Mouse (Mus musculus) Patski (cell line): ENCODE data around the gene Gnptab. TPM values are rescaled to one million over a fixed set of nuclear protein-coding genes. Genes with fewer than 3 reads are reported as not detected.

Experiments used
- ATAC-seq: fragments of 100-300 bp; one replicate; pipeline ENCODE4 v1.8.0; 2021
- CTCF ChIA-PET: fragments of 350-600 bp; sonication (Branson Sonifier 250); formaldehyde crosslinking; loops from one replicate; lab custom pipeline; 2022; ENCODE audit warnings: inconsistent platforms; lab: Charles Lee
- POLR2A ChIA-PET: fragments of 350-600 bp; sonication (Branson Sonifier 250); formaldehyde crosslinking; loops from one replicate; lab custom pipeline; 2022; ENCODE audit warnings: antibody characterized with exemption, inconsistent platforms; lab: Charles Lee
- DNase-seq: peaks from one replicate; pipeline ENCODE4 v3.0.0-alpha.2; 2011; ENCODE audit warnings: low read depth, low spot score
- H3K27me3 ChIP-seq: fragments of 371-371 bp; one replicate; pipeline ENCODE4 v1.5.1; 2021
- CTCF ChIP-seq: fragments of 100-300 bp; IDR thresholded peaks from one replicate; pipeline ENCODE4 v1.5.1; 2021
- in situ Hi-C: fragments of 300-500 bp; cut with MboI; formaldehyde crosslinking; loops from 3 replicates; pipeline ENCODE4 v1.11.1; 2018; ENCODE audit warnings: low pct_unique_long_range_greater_than_20kb, mixed read lengths
- polyA plus RNA-seq: library from polyadenylated mRNA; unstranded; gene quantifications from one replicate; pipeline ENCODE4 v1.2.3, GENCODE M21; 2021

Gene Gnptab
- polyA plus RNA-seq, 1 experiment from 2014 or later: 26.3 TPM

DNA sequence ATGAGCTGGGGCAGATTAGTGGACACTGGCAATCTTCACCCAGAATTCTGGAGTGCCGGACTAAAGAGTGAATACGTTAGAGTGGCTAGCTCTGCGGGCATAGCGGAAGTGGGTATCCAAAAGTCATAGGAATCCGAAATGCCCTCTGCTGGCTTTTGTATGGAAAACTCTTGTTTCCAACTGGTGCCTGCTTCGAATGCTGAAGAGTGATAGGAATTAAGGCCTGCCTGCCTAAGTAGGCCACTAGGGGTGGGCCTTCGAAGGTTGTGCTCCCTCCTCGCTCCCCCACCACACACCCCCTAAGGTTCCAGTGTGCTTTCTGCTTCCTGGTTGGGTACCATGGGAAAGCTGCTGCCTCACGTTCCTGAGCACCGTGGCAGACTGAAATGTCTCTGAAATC lies 3.9 kb upstream of the Gnptab start:
- ChIA-PET CTCF (interaction anchor here (0.9 kb wide), 1 partner anchor 52 kb away, joined by 3 read pairs; no protein-coding TSS in a partner anchor), POLR2A (no interaction called here)
- no peak for DNase-seq
- no peaks in the 10 kb centered on the region for H3K27me3 ChIP-seq
- in situ Hi-C loops: loop anchor here (5.0 to 25.0 kb wide), 3 partner anchors 300 to 612 kb away; no protein-coding TSS in a partner anchor
- no peak for TF ChIP-seq CTCF
- ATAC-seq: no peak

DNA sequence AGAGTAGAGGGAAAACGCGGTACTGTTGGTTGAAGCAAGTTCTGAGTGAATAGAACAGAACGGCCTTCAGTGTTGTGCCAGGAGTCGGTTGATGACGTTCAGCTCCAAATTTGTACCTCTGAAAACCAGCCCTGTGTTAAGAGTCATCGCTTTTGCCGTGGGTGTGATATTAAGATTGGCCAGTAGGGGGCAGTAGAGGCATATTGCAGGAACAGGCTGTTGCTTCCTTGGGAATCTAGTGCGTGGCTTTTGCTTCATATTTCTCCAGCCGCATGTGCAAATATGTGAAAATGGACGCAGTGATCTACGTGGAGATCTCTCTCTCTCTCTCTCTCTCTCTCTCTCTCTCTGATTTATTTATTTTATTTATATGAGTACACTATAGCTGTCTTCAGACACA lies 2.2 kb upstream of the Gnptab start:
- TF ChIP-seq CTCF: peak; percentile 81
- ATAC-seq (peak; percentile 14), DNase-seq (no peak)
- CTCF ChIA-PET: interaction anchor here (0.7 to 2.1 kb wide), 10 partner anchors 11 to 369 kb away, joined by 3 to 12 read pairs (median 4); no protein-coding TSS in a partner anchor
- no peaks in the 10 kb centered on the region for H3K27me3 ChIP-seq
- POLR2A ChIA-PET: no interaction called here
- in situ Hi-C loops: loop anchor here (5.0 to 10.0 kb wide), 2 partner anchors 298 to 351 kb away; no protein-coding TSS in a partner anchor

DNA sequence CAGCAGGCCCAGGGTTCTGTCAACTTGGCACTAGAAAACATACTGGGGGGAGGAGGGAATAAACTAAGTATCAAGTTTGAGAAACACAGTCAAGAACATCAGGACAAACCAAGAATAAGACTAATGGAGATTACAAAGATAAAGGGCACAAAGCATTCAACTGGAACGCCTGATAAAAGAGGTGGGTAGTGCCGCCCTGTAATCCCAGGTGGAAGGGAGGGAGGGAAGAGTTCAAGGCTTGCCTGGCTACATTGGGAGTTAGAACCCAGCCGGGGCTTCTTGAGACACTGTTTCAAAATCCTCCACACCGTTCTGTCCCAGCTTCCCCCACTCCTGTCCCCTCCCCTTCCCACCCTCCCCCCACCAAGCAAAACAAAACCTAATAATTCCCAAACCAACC lies 1.3 kb upstream of the Gnptab start:
- H3K27me3 ChIP-seq: no peaks in the 10 kb centered on the region
- DNase-seq (no peak), ATAC-seq (no peak)
- no peak for TF ChIP-seq CTCF
- ChIA-PET CTCF (interaction anchor here (1.3 to 2.6 kb wide), 6 partner anchors 42 to 57 kb away, joined by 3 to 12 read pairs (median 6); no protein-coding TSS in a partner anchor), POLR2A (interaction anchor here (0.7 kb wide), 1 partner anchor 137 kb away, joined by 3 read pairs; no protein-coding TSS in a partner anchor)
- in situ Hi-C loops: loop anchor here (5.0 to 10.0 kb wide), 2 partner anchors 297 to 350 kb away; no protein-coding TSS in a partner anchor

DNA sequence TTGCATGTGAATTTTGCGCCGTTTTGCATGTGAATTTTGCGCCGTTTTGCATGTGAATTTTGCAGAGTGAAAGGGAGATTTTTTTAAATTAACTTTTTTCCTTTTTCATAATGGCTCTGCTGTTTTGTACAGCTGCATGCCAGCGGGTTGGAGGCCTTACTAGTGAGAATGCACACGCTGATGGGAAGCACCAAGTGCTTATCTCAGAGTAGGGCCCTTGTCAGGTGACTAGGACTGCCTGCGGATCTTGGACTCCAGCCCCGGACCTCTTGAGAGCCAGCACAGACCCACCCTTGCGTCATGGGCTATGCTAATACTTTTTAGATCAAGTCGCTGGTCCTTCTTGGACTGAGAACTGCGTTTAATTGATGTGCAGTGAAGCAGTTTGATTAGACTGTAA lies 1.1 kb downstream of the Gnptab start:
- no peak for DNase-seq
- peak; percentile 15 for ATAC-seq
- no peaks in the 10 kb centered on the region for H3K27me3 ChIP-seq
- POLR2A ChIA-PET: no interaction called here
- CTCF ChIA-PET: interaction anchor here (1.1 to 2.6 kb wide), 6 partner anchors 14 to 55 kb away, joined by 3 to 12 read pairs (median 4); no protein-coding TSS in a partner anchor
- in situ Hi-C loops: loop anchor here (5.0 kb wide), 1 partner anchor 47 kb away; no protein-coding TSS in a partner anchor
- no peak for TF ChIP-seq CTCF

DNA sequence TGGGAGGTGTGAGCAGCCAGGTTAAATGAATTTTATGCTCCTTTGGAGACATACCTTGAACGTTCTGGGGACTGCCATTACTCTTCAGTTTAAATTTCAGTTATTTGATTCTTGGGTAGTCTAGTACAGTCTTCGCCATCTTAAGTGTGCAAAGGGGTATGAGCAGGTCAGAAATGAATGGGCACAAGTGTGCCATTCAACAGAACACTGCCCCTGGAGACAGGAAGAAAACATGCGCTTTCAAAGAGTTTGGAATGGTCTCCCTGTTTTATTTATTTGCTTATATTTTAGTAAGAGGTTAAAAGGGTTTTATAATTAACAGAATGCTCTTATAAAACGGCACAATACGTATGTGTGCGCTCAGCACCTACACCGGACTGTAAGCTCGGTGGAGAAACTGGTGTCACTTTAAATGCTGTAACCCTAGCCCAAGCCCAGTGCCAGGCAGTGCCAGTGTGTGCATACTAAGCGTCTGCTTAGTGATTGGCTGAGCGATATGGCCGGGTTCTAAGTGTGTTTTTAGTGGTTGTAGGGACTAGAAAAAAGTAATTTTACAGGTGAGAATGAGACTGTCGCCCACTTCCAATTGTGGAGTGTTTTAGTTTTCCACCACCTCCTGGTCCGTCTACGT lies 1.6 kb downstream of the Gnptab start:
- in situ Hi-C loops: loop anchor here (5.0 kb wide), 1 partner anchor 47 kb away; no protein-coding TSS in a partner anchor
- no peaks in the 10 kb centered on the region for H3K27me3 ChIP-seq
- ChIA-PET POLR2A (interaction anchor here (0.6 kb wide), 1 partner anchor 536 kb away, joined by 5 read pairs; no protein-coding TSS in a partner anchor), CTCF (interaction anchor here (1.1 to 3.1 kb wide), 3 partner anchors 34 to 46 kb away, joined by 3 to 13 read pairs (median 12); no protein-coding TSS in a partner anchor)
- ATAC-seq (no peak), DNase-seq (no peak)
- TF ChIP-seq CTCF: peak; percentile 51

DNA sequence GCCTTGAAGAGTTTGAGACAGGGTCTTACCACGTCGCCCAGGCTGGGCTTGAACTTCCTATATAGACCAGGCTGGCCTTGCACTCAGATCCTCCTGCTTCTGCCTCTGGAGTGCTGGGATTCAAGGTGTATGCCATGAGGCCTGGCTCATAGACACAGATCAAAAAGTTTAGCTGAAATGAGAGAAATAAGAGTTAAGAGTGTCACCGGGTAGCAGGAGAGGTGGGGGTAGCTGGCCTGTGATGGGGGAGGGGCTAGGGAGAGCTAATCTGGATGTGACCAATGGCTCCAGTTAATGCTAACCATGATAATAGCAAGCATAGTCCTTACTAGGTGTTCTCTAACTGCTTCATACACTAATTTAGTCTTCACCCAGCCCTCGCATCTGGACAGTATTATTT lies 2.4 kb downstream of the Gnptab start:
- in situ Hi-C loops: loop anchor here (5.0 kb wide), 1 partner anchor 46 kb away; no protein-coding TSS in a partner anchor
- H3K27me3 ChIP-seq: no peaks in the 10 kb centered on the region
- DNase-seq: no peak
- ATAC-seq: no peak
- TF ChIP-seq CTCF: no peak
- ChIA-PET CTCF (interaction anchor here (1.1 to 3.1 kb wide), 3 partner anchors 33 to 45 kb away, joined by 3 to 13 read pairs (median 3); no protein-coding TSS in a partner anchor), POLR2A (interaction anchor here (0.6 kb wide), 2 partner anchors 45 to 537 kb away, joined by 3 to 5 read pairs; no protein-coding TSS in a partner anchor)

DNA sequence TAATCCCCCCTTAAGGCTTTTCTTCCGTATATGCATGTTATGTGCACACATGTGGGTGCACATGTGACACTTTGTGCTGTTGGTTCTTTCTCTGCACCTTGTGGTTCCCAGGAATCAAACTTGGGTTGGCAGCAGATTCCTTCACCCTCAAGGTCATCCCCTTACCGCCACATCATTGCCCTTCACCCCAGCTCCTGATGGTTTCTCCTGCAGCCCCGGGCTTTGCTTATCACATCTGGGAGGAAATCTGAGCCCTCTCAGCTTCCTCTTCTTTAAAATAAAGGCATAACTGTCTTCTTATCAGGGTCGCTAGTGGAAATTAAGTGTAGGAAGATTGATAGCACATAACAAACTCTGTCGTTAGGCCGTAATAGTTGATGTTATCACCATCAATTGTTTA lies 3.1 kb downstream of the Gnptab start:
- TF ChIP-seq CTCF: no peak
- no peak for DNase-seq
- ChIA-PET CTCF (interaction anchor here (0.9 to 3.1 kb wide), 3 partner anchors 40 to 48 kb away, joined by 3 to 13 read pairs (median 3); no protein-coding TSS in a partner anchor), POLR2A (interaction anchor here (0.6 kb wide), 1 partner anchor 44 kb away, joined by 3 read pairs; no protein-coding TSS in a partner anchor)
- no peak for ATAC-seq
- in situ Hi-C loops: loop anchor here (5.0 kb wide), 1 partner anchor 45 kb away; no protein-coding TSS in a partner anchor
- no peaks in the 10 kb centered on the region for H3K27me3 ChIP-seq

DNA sequence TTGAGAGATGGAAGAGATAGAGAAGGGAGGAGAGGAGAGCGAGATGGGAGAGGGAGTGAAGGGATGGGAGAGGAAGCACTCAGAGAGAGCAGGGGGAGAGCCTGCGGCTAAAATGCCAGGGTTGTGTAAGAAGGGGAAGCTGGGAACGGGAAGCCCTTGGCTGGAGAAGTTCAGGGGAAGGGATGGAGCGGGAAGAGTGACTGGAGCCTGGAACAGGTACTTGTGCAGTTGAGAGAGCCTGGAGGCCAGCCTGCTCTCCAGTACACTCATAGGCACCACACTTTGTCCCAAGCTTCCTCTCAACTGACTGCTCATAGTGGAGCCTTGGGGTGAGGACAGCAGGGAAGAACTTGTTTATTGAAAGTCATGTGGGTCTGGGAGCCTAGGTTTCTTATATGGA lies 4.5 kb downstream of the Gnptab start:
- in situ Hi-C loops: loop anchor here (5.0 kb wide), 1 partner anchor 44 kb away; no protein-coding TSS in a partner anchor
- no peak for DNase-seq
- CTCF ChIA-PET: interaction anchor here (3.1 kb wide), 1 partner anchor 43 kb away, joined by 13 read pairs; no protein-coding TSS in a partner anchor

DNA sequence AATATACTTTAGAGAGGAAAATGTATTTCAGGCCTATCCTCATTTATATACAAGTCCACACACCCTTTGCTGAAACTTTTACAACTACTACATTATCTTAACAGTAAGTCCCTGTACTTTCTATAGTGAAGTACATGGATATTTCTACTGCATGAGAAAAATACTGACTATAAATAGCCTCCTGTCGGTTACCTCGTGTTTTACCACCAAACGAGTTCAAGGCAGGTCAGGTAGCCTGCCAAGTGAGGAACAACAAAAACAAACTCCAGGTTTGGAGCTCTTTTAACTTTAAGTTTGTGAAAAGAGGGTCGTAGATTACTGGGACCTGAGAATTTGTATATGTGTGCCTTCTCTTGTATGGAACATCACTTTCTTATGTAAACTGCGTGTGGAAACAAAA lies 5.1 kb downstream of the Gnptab start:
- ChIA-PET CTCF (no interaction called here), POLR2A (no interaction called here)
- in situ Hi-C loops: loop anchor here (5.0 kb wide), 1 partner anchor 43 kb away; no protein-coding TSS in a partner anchor
- no peak for ATAC-seq
- DNase-seq: no peak
- no peaks in the 10 kb centered on the region for H3K27me3 ChIP-seq
- no peak for TF ChIP-seq CTCF

More for the DNA sequence above, 4.5 kb downstream of the Gnptab start:
- H3K27me3 ChIP-seq: no peaks in the 10 kb centered on the region
- no peak for ATAC-seq
- TF ChIP-seq CTCF: no peak
- POLR2A ChIA-PET: no interaction called here

DNA sequence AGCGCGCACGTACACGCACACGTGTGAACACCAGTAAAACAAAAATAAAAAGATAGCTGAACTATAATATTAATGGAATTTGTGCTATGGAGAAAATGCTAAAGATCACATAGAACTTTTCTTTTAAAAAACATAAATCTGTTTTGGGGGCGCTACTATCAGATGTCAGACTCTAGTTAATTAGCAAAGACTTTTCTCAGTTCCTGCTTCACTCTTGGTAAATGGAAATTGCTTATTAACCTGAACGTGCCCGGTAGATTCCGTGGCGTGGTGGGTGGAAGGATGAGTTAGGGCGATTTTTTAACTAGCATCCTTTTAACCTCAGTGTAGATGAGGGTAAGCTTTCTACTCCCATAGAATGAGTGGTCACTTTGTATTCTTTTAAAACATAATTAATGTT lies 6.4 kb downstream of the Gnptab start:
- in situ Hi-C loops: no loop called here
- POLR2A ChIA-PET: no interaction called here
- CTCF ChIA-PET: interaction anchor here (0.9 to 1.4 kb wide), 3 partner anchors 24 to 341 kb away, joined by 3 read pairs; no protein-coding TSS in a partner anchor
- no peak for ATAC-seq
- no peaks in the 10 kb centered on the region for H3K27me3 ChIP-seq
- TF ChIP-seq CTCF: peak; percentile 7
- DNase-seq: no peak
